Mouse (Mus musculus) liver, embryonic 14.5 days (tissue): ENCODE data around the gene Nck1.

Experiments
- CTCF ChIP-seq: IDR thresholded peaks from 2 replicates; pipeline ENCODE4 v1.5.1; 2016; ENCODE audit warnings: antibody characterized with exemption, low read depth, control low read depth
- EP300 ChIP-seq: IDR thresholded peaks from 2 replicates; pipeline ENCODE4 v1.6.1; 2016; ENCODE audit warnings: antibody characterized with exemption, low read depth

- TF ChIP-seq CTCF, result no peak
- TF ChIP-seq EP300, result no peak
These were observed 84.3 kb downstream of the Nck1 start for GRCm38 (mm10) chr9:100461671-100462070.
